Mouse (Mus musculus) lung, postnatal 0 days (tissue): ENCODE measurements at regions not wholly inside any gene's neighbourhood (a gene's known extent, or its start where the extent isn't known, plus 50 kb on each side); places are given as distances from the start of the nearest gene placed in this dataset.

ENCODE experiments used
- CTCF ChIP-seq: IDR thresholded peaks from 2 replicates; pipeline ENCODE4 v1.5.1; 2016; ENCODE audit warnings: antibody characterized with exemption, mild to moderate bottlenecking
- EP300 ChIP-seq: IDR thresholded peaks from 2 replicates; pipeline ENCODE4 v1.6.1; 2016; ENCODE audit warnings: antibody characterized with exemption, mild to moderate bottlenecking, control low read depth

- TF ChIP-seq CTCF (no peak), EP300 (no peak)
These were observed 156.7 kb upstream of the Zfhx3 start for GRCm38 (mm10) chr8:107785771-107786170.
